Mouse (Mus musculus) spleen, adult 2 months (tissue): ENCODE data around the gene Smad9.

Experiments
- CTCF ChIP-seq: fragments of 200-500 bp; IDR thresholded peaks from 2 replicates; pipeline ENCODE4 v1.5.1; 2011; ENCODE audit warnings: mild to moderate bottlenecking, inconsistent platforms; ENCODE audit not compliant: insufficient read depth, insufficient read length, insufficient replicate concordance; ENCODE audit errors: extremely low read depth
- POLR2A ChIP-seq: fragments of 200-500 bp; IDR thresholded peaks from 2 replicates; pipeline ENCODE4 v1.6.1; 2011; ENCODE audit warnings: low read depth, low read length, inconsistent platforms

GRCm38 (mm10) chr3:54723741-54724500, 31.5 kb upstream of the Smad9 start:
- TF ChIP-seq CTCF (peak; percentile 7; the same call in 1 of the 2 replicates), POLR2A (no peak)
